Mouse (Mus musculus) hematopoietic stem cell, adult 5-6 weeks (primary cell): ENCODE results near the gene Phf3. TPM values are rescaled to one million over a fixed set of nuclear protein-coding genes. Genes with fewer than 3 reads are reported as not detected.

ENCODE experiments used
- ATAC-seq, 2 experiments: fragments of 125-278 bp in 1 of 2; replicated peaks in 1 of 2; 2 replicates each; pipeline ENCODE4 v1.8.0; 2016 to 2017; ENCODE audit warnings: inconsistent platforms in 2 of 2, mild to moderate bottlenecking in 2 of 2, moderate number of reproducible peaks in 2 of 2, low read depth in 1 of 2, moderate TSS enrichment in 1 of 2; ENCODE audit not compliant: low FRiP score in 2 of 2, poor library complexity in 2 of 2, severe bottlenecking in 2 of 2, insufficient read depth in 1 of 2, low TSS enrichment in 1 of 2
- total RNA-seq: library from RNA; stranded (forward); fragments of 172-1452, 232-1000 nt; gene quantifications from 2 replicates; pipeline ENCODE4 v1.2.3, GENCODE M21; 2017

Gene Phf3
- total RNA-seq, 1 experiment from 2014 or later: 187 TPM

- no peak for ATAC-seq
These were observed 23.8 kb downstream of the Phf3 start for GRCm38 (mm10) chr1:30849955-30850354.

- ATAC-seq: no peak
These were observed 26.0 kb downstream of the Phf3 start for GRCm38 (mm10) chr1:30847706-30848105.

DNA sequence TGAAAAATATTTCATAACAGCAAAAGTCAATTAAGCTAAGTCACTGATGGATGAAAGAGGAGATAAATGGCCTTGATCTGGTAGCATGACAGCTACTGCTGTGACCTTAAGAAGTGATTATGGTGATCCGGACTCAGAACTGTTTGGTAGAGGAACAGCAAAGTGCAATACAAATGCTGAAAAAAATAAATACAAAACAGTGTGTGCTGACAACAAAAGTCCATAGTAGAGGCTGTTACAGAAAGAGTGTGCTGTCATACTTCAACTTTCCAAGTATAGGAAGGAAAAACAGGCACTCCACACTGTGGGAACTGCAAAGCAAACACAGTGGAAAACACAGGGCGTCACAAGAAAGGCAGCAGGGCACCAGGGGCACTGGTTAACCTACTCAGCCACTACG is 34.1 kb downstream of the Phf3 start:
- ATAC-seq: no peak

DNA sequence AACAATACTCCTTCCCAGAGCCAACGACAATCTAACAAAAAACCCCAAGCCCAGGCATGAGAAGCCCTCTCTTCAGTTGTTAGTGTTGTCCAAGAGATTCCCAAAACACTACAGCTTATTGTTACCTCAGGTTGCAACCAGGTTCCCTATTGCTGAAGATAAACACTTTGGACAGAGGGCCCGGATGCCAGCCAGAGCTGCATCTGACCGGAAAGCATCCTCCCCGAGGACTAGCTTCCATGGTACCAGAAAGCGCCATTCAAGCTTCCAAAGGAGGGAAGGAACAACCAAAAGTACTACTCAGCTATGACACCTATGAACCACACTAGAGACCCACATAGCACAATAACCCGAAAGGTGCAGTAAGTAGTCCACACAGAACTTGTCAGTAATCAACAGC is 38.2 kb downstream of the Phf3 start:
- no peak for ATAC-seq

DNA sequence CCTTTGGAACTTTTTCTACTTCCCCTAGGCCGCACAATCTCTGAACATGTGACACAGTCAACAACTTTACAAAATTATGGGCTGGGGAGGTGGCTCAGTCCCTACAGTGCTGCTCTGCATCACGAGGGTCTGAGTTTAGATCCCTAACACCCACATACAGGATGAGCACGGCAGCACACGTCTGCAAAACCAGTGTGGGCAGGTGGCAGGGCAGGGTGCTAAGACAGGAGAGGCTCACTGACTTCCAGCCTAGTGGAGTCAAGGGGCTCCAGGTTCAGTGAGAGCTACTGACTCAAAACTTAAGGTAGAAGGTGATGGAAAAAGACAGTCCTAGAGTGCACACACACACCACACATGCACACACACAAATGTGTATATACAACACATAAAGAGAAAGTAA is 40.9 kb downstream of the Phf3 start:
- ATAC-seq: no peak

GRCm38 (mm10) chr1:30819414-30819813 is 54.3 kb downstream of the Phf3 start:
- ATAC-seq: no peak

DNA sequence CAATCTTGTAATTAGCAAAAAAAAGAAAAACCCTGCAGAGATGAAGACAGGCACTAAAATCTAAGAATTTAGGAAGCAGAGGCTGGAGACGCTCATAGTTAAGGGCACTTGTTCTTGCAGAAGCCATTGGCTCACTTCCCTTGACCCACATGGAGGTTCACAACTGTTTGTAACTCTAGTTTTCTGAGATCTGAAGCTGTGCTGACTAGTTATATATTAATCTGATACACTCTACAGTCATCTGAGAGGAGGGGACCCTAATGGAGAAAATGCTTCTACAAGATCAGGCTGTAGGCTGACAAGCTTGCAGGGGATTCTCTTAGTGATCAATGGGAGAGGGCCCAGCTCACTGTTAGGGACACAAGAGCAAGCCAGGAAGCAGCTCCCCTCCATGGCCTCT is 58.1 kb downstream of the Phf3 start:
- ATAC-seq: no peak

- no peak for ATAC-seq
These were observed 58.7 kb downstream of the Phf3 start for GRCm38 (mm10) chr1:30814987-30815386.

DNA sequence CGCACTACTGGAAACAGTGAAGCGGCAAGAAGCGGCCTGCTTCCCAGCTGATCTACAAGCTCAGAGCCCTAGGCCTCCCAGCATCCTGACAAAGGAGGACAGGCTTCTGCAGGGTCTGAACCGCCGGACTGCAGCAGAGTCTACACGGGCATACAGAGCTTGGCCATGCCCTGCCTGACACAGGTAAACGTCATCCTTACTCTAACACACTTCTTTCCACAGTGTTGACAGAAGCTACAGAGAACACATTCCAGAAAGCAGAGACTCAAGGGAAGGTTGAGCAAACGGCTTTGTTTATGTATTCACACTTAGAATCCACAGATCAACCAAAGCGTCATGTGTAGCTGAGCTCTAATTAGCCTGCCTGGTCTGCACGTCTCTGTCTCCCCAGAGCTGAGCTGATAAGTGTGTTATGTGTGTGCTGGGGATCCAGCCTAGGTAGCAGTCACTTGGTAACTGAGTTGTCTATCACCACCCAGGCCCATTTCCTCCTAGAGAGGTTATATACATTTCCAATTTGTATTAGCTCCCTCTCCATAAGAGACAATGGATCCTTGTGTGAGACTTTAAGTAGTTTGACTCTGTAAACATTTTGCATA is 65.5 kb downstream of the Phf3 start:
- ATAC-seq: no peak

- no peak for ATAC-seq
These were observed 67.9 kb downstream of the Phf3 start for GRCm38 (mm10) chr1:30805688-30806285.

GRCm38 (mm10) chr1:30804919-30805318 is 68.8 kb downstream of the Phf3 start:
- no peak for ATAC-seq

DNA sequence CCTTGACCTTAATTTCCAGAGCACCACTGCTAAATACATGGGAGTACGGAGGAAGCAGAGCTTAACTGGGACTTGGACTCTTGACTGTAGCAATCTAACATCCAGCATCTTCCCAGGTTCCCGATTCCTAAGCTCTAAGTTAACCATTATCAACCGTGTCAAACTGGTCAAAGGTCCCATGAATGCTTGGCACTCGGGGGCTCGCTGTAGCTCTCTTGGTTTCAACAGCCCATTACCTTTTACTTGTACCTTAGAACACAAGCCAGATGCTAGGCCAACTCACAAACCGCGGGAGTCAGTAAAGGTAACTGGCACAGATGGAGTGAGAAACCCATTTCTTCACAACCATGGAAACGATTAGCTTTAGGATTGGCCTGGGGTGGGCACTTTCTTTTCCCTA is 71.8 kb downstream of the Phf3 start:
- no peak for ATAC-seq

DNA sequence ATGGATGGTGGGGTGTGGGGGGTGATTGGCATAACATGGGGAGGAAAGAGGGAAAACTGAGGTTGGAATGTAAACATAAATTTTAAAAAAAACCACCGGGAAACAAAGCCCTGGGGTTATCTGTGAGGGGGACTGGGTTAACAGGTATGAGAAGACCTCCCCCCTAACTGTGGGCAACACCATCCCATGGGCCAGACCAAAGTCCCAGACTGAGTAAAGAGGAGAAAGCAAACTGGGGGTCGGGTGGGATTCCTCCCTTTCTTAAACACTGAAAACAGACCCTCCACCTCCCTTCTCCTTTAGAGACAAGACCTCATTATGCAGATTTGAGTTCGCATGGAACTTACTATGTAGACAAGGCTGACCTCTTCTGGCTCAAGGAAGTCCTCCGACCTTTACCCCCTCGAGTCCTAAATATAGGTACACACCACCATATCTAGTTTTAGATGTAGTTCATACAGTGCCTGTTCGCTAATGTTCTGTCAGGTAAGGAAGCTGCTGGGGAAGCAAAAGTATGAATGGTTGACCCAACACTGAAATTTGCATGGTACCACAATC is 74.4 kb downstream of the Phf3 start:
- ATAC-seq: no peak

GRCm38 (mm10) chr1:30794606-30795005 is 79.1 kb downstream of the Phf3 start:
- ATAC-seq: no peak

- no peak for ATAC-seq
These were observed 80.3 kb downstream of the Phf3 start for GRCm38 (mm10) chr1:30793357-30793883.

DNA sequence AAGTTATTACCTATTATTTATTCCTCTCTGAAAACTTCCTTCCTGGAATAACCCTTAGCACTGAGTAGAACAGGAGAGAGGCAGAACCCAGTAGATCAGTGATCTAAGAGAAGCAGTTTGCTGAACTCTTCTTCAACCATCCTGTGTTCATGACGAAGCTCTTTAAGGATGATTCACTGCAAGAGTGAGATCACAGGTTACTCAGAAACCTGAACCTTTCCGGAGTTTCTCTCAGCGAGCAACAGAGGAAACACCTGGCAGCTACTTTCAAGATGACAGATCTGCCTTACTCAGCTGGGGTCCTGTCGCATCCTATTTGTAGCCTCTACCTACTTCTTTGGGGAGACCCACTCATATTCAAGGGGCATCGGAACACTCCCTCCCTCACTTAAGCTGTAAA is 80.8 kb downstream of the Phf3 start:
- peak; percentile 57 to 64 for ATAC-seq

DNA sequence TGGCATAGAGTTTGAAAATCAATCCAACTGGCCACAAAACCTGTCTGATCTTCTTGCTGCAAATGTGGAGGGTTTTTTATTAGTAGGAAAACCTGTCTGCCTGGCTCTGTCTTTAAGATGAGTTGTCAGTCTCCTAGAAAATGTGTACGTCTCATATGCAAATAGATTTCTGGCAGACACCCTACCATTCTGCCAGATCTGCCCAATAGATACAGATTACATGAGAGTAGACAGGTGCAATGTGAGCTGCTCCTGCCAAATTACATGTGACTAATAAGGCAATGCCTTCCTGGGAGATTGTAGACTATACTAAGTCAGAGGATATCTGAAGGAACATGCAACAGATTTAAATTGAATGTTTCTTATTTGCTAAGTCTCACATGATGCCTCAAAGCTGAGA is 83.5 kb downstream of the Phf3 start:
- no peak for ATAC-seq

DNA sequence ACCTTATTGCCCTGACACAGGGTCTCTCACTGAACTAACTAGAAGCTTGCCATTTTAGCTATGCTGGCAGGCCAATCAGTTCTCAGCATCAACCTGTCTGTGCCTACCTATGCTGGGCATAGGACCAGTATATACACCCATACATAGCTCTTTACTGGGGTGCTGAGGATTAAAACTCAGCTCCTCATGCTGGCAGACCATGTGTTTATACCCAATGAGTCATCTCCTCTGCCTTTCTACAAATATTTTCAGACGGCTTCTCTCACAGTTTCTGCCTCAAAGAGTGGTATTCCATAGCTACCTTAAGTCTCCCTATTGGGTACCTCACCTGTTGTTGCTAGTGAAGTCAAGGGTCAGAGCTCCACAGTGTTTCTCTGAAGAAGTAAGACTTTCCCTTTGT is 84.0 kb downstream of the Phf3 start:
- ATAC-seq: no peak

DNA sequence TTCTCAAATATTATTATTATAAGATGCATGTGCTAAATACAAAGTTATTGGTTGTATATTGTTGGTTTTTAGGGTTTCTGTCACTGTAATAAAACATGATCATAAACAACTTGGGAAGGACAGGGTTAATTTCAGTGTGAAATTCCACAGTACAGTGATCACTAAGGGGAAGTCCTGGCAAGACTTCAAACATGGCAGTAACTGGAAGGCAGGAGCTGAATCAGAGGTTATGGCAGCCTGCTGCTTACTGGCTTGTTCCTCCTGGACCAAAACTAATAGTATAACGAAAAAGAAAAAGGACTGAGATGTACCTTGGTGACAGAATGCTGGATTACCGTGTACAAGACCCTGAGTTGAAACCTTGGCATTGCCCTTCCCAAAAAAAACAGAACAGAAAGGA is 84.7 kb downstream of the Phf3 start:
- ATAC-seq: no peak
